Mouse (Mus musculus) liver (tissue): ENCODE results near the gene Sh3tc1.
A peak's percentile ranks its signal among the peaks of the same experiment; 100 is the strongest.

ENCODE experiments used
- DNase-seq: peaks from one replicate; pipeline ENCODE4 v3.0.0-alpha.2; 2020; ENCODE audit warnings: mixed read lengths

Gene Sh3tc1

DNA sequence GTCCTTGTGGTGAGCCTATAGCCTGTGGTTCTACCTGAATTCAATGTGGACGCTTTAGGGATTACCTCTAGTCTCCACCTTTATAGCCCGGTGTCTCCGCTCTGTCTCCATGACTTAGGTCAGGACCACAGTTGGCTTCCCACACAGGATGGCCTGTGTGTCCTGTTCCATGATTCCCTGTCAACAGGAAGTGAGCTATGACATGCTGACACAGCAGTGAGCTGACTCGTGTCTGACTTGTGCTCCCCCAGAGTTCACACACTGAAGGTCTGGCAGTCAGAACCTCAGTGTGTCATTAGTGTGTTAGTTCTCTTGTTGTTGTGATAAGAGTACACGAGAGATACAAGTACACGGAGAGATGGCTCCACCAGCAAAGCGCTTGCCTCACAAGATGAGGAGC is 11.2 kb upstream of the Sh3tc1 start:
- DNase-seq: no peak

DNA sequence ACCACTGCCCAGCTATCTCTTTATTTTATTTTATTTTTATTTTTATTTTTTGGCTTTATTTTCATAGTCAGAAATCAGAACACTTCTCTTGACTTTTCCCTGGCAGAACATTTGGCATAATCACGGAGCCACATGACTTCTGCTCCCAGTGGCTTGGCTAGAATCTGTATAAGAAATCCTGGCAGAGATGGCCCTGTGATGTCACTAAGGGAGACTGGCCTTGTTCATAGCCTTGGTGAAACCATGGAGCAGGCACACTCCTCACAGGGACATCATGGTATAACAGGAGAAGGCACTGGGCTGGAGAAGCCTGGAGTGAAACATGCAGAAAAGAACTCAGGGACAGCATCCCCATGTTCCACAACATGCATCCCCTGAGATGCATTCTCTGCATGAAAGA is 10.2 kb upstream of the Sh3tc1 start:
- DNase-seq: no peak

DNA sequence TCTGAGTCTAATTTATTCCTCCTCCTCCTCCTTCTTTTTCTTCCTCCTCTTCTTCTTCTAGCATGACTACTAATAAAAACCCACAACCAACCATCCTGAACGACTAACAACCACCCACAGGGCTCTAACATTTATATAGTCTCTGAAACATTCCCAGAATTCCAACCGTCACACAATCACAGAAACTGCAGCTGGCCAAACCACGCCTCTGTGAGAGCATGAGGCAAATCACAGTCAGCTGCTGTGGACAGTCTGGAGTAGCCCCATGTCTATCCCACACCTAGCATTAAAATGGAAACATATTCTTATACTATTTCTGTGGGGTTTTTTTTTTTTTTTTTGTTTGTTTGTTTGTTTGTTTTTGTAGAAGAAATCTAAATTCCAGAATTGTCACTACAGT is 9.6 kb upstream of the Sh3tc1 start:
- no peak for DNase-seq

GRCm38 (mm10) chr5:35746910-35747309 is 7.1 kb upstream of the Sh3tc1 start:
- peak; percentile 70 for DNase-seq

- no peak for DNase-seq
Measured at GRCm38 (mm10) chr5:35745406-35745805, 5.6 kb upstream of the Sh3tc1 start.

- no peak for DNase-seq
Measured at GRCm38 (mm10) chr5:35743990-35744722, 4.4 kb upstream of the Sh3tc1 start.

DNA sequence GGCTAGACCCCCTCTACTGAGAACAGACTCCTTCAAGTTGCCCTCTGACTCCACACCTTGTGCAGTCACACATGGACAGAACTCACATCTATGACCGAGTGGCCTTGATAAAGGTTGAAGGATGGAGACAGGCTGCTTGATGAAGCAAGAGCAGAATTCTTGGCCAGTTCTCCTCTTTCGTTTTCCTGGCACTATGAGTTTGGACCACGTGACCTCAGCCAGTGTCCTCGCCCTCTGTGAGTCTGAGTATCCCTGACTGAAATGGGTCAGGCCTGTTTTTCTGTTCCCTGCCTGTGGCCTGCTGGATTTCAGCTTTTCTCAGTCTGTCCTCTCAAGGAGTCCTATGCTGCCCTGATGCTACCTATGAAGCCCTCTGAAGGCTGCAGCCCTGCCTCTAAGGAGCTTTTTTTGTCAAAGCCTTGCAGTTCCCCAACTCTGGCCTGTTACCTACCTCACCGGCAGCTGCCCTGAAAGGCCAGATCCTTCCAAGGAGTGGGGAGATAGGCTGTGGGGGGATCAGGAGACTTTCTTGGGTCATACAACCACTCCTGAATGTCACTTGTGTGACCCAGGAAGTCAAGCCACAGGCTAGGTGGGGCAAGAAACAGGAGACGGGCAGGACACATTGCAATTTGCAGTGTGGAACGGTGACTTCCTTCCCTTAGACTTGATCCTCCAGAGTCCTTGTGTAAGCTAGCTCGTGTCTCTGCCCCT is 3.6 kb upstream of the Sh3tc1 start:
- DNase-seq: no peak

DNA sequence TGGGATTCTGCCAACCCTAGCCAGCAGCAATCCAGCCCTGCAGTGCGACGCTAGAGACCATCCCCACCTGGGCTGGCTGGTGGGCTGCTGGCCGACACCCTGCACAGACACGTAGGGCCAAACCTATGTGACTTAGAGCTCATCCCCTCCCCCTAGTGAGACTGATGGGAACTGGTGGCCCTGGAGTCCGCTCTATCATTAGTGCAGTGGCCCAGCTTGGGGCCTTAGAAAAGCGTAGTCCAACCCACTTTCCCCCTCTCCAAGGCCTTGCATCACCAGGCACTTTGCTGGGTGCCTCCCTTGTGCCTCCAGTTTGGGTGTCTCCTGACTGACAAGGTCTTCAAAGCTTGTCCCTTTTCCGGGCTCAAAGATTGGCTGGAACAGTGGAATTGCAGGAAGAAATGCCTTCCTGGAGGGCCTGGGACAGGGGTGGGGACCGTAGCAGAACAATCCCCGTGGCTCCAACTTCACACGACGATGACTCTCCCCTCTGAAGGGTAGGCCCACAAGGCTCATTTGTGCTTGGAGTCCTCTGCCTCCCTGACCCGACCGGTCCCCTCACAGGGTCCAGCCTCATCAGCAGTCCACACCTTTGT is 1.5 kb upstream of the Sh3tc1 start:
- DNase-seq: no peak

- no peak for DNase-seq
Measured at GRCm38 (mm10) chr5:35740716-35741115, 929 bp upstream of the Sh3tc1 start.

- no peak for DNase-seq
Measured at GRCm38 (mm10) chr5:35739005-35739404, 782 bp downstream of the Sh3tc1 start.

GRCm38 (mm10) chr5:35737231-35737901 is 2.4 kb downstream of the Sh3tc1 start:
- no peak for DNase-seq

DNA sequence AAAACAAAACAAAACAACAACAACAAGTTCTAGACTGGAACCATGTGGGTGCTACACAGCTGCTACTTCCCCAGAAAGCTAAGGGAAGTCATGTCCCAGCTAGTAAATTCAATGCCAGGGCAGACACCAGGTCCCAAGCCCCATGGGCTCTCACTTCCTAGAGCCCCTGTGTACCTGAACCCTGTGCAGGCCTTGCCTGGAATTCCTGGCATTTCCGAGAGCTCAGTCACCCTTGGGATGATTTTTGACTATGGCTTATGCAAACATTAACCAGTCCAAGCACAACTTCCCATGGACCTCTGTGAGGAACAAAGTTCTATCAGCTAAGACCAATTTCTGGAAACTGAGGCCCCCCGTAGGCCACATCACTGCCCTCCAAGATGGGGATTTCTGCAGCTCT is 6.3 kb downstream of the Sh3tc1 start:
- no peak for DNase-seq

DNA sequence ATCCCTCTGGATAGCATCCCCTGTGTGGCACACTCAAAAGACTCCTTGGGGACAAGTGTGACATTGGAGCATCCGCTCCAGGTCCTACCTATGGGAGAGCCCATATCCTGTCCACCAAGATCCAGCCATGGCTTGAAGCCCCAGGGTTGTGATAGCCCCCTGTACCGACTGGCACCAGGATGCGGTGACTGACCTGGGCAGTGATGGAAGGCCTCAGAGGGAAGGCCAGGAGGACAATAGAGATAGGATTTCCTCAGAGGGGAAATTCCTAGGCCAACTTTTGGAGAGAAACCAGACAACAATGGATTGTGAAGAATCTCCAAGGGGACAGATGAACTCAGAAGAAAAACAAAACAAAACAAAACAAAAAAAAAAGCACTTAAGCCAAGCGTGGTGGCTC is 8.8 kb downstream of the Sh3tc1 start:
- no peak for DNase-seq

GRCm38 (mm10) chr5:35730552-35730951 is 9.2 kb downstream of the Sh3tc1 start:
- no peak for DNase-seq

- peak; percentile 30 for DNase-seq
Measured at GRCm38 (mm10) chr5:35729844-35730243, 9.9 kb downstream of the Sh3tc1 start.

DNA sequence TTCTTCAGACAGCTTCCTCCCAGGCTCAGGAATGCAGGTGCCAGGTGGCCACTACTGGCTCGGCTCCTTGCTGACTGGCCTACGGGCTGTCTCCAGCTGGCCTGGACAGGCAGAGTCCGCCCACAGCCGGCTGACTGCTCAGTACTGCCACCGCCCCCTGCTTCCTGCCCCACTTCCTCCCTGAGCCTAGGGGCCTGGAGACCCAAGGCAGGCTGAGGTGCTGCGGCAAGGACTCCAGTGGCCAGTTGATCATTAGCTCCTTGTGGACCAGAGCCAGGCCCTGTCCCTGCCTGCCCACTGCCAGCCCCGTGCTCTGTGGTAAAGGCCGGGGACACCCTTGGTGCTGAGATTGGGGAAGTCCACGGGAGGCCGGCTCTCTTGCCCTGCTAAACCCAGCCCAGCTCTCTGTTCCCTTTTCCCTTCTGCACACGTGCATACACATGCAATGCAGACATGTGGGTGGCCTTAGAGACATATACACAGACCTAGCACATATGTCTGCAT is 10.8 kb downstream of the Sh3tc1 start:
- DNase-seq: peak; percentile 53

DNA sequence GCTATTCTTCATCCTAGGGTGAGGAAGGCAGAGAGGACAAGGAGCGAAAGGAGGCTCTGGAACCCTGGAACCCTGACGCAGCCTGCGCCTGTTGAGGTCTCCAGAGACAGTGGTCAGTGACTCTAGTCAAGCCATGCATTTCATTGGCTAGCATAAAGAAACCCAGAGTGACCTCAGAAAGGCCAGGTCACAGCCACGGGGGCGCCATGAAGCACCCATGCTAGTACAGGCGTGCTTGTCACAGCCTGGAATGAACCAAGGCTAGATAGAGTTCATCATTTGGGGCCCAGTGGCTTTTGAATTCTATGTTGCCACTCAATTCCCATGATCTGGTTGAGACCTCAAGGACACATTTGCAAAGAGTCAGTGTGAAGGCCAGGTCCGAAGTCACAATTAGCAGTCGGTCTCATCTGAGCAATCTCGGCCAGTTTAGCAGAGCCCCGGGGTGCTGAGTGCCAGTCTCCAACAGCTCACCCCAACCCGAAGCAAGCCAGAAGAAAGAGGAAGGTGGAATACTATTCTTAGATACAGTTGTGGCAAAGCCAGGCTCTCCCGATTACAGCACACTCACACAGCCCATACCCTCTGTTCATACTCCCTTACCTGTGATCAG is 11.3 kb downstream of the Sh3tc1 start:
- no peak for DNase-seq

DNA sequence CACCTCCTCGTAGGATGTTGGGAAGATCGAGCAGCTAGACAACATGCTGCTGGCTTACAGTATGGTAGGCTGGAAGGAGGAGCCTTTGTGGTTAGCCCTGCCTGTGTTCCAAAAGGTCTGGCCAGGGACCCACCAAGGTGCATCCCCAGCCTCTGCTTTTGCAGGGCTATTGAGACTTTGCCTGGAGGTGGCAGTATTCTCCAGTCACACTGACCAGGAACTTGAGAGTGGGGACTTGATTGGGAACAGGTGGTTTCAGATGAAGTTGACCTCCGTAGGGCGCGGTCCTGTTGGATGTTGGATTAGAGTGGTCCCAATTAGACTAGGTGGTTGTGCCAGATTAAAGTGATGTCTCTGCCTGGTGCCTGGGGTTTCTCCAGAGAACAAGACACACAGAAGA is 12.3 kb downstream of the Sh3tc1 start:
- no peak for DNase-seq

DNA sequence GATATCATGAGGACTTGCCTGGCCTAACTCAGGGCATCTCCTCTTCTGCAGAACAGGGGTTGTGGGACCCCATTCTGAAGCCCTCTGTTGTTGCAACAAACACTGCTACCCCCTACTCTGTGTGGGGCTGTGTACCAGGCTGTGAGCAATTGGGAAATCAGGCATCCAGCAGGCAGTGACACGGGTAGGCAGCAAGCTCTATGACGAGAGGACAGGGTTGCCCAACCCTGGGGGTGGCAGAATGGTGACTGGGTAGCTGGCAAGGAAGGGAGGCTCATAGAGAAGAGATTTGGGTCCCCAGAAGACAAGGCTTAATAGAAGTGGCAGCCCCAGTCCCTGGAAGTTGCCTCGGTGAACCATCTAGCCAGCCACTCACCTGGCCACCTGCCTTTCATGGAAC is 13.9 kb downstream of the Sh3tc1 start:
- DNase-seq: no peak

- no peak for DNase-seq
Measured at GRCm38 (mm10) chr5:35723900-35724299, 15.9 kb downstream of the Sh3tc1 start.

- DNase-seq: peak; percentile 30
Measured at GRCm38 (mm10) chr5:35722654-35723053, 17.1 kb downstream of the Sh3tc1 start.

DNA sequence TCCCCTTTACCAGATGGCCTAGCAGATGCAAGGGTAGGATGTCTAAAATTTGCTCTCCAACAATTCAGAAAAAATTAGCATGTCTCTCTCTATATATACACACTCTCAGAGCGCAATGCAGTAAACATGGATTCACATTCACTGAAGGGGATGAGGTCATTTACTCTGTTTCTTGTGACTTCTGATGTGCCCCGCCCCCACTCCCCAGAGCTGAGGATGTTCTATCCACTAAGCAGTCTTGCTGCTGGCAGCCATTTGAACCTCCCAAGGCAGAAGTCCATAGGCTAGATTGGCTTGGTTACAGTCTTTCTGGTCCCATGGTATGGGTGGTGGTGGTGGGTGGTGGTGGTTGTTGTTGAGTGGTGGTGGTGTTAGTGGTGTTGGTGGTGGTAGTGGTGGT is 17.9 kb downstream of the Sh3tc1 start:
- DNase-seq: no peak

DNA sequence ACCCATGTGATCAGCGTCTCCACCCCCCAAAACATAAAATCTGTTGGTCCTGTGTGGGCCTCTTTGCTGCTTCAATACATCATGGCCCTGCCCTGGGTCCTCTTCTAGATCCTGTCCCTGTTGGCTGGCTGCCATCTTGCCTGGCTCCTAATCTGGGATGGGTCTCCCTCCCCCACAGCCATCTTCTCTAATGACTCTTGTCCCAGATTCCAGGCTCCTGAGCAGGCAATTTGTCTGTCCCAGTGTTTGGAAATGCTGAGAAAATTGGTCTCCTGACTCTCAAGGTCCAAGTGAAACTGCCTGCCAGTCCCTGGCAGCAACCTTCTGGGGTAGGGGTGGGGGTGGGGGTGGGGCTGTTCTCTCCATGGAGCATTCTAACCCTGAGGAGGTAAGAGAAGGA is 19.9 kb downstream of the Sh3tc1 start:
- DNase-seq: peak; percentile 44
